Mouse (Mus musculus) neural tube, embryonic 13.5 days (tissue): Measurements from ENCODE around the gene Txnrd3. TPM values are rescaled to one million over a fixed set of nuclear protein-coding genes. Genes with fewer than 3 reads are reported as not detected.

ENCODE experiments used
- ATAC-seq: fragments of 200-750 bp; cut with Nextera tagmentation; 2 replicates; pipeline ENCODE4 v1.8.0; 2017; ENCODE audit warnings: low read depth, mild to moderate bottlenecking, moderate TSS enrichment, moderate library complexity
- H3K27ac ChIP-seq: fragments of 300-500 bp; sonication (generic); replicated peaks from 2 replicates; pipeline ENCODE4 v1.5.1; 2015; ENCODE audit warnings: moderate library complexity, mild to moderate bottlenecking, inconsistent platforms
- H3K27me3 ChIP-seq: fragments of 300-500 bp; sonication (generic); 2 replicates; pipeline ENCODE4 v1.6.1; 2015; ENCODE audit warnings: mild to moderate bottlenecking, inconsistent platforms
- H3K36me3 ChIP-seq: fragments of 300-500 bp; sonication (generic); 2 replicates; pipeline ENCODE4 v1.6.1; 2015; ENCODE audit warnings: mild to moderate bottlenecking, inconsistent platforms
- H3K4me1 ChIP-seq: fragments of 300-500 bp; sonication (generic); replicated peaks from 2 replicates; pipeline ENCODE4 v1.6.1; 2015; ENCODE audit warnings: inconsistent platforms
- H3K4me2 ChIP-seq: fragments of 300-500 bp; sonication (generic); 2 replicates; pipeline ENCODE4 v1.6.1; 2015; ENCODE audit warnings: inconsistent platforms, mild to moderate bottlenecking, moderate library complexity
- H3K4me3 ChIP-seq: fragments of 300-500 bp; sonication (generic); 2 replicates; pipeline ENCODE4 v1.5.1; 2015; ENCODE audit warnings: mild to moderate bottlenecking, inconsistent platforms
- H3K9ac ChIP-seq: fragments of 300-500 bp; sonication (generic); 2 replicates; pipeline ENCODE4 v1.6.1; 2015; ENCODE audit warnings: moderate library complexity, mild to moderate bottlenecking, inconsistent platforms
- H3K9me3 ChIP-seq: fragments of 300-500 bp; sonication (generic); 2 replicates; pipeline ENCODE4 v1.6.1; 2016; ENCODE audit warnings: inconsistent platforms
- WGBS: fragments of 180-500 bp; shearing (Covaris S2); methylation state at CpG from one replicate; pipeline ENCODE4 v1.1.7; 2015; 5-methylcytosine and 5-hydroxymethylcytosine counted together
- polyA plus RNA-seq: library from polyadenylated mRNA; unstranded; fragments of >200 nt; fragmentation: Nextera tagmentation; extraction: Ambion mirVana; gene quantifications from 2 replicates; pipeline ENCODE4 v1.2.1, GENCODE M21; 2015

Txnrd3 gene
- polyA plus RNA-seq, 1 experiment from 2014 or later = 10.1 TPM

GRCm38 (mm10) chr6:89628045-89628785 is 15.6 kb upstream of the Txnrd3 start:
- no peak for ATAC-seq
- H3K27me3 ChIP-seq = peaks cover 2% of the 10 kb centered on the region; the same call in 1 of the 2 replicates
- no peak overlapping the region for H3K4me3 ChIP-seq
- 61% methylated on average over 8 of the region's 8 CpGs for WGBS
- H3K36me3 ChIP-seq = no peaks in the 10 kb centered on the region
- no peak overlapping the region for H3K4me2 ChIP-seq
- no peaks in the 10 kb centered on the region for H3K9me3 ChIP-seq
- peaks cover 10% of the 10 kb centered on the region for H3K4me1 ChIP-seq
- H3K9ac ChIP-seq = no peak overlapping the region
- no peak overlapping the region for H3K27ac ChIP-seq

GRCm38 (mm10) chr6:89631809-89632562 is 11.8 kb upstream of the Txnrd3 start:
- WGBS = 12% methylated on average over 10 of the region's 10 CpGs

GRCm38 (mm10) chr6:89633115-89633514 is 10.7 kb upstream of the Txnrd3 start:
- Histone ChIP-seq H3K9me3 (no peaks in the 10 kb centered on the region), H3K27ac (no peak overlapping the region), H3K4me1 (peaks cover 25% of the 10 kb centered on the region), H3K9ac (no peak overlapping the region; the same call in 1 of the 2 replicates), H3K4me2 (no peak overlapping the region), H3K4me3 (no peak overlapping the region), H3K36me3 (no peaks in the 10 kb centered on the region), H3K27me3 (peaks cover 2% of the 10 kb centered on the region; the same call in 1 of the 2 replicates)
- no peak for ATAC-seq
- 49% methylated on average over 7 of the region's 7 CpGs for WGBS

More at GRCm38 (mm10) chr6:89631809-89632562, 11.8 kb upstream of the Txnrd3 start:
- no peak overlapping the region for H3K4me3 ChIP-seq
- no peaks in the 10 kb centered on the region for H3K9me3 ChIP-seq
- no peak overlapping the region for H3K27ac ChIP-seq
- peaks cover 2% of the 10 kb centered on the region; the same call in 1 of the 2 replicates for H3K27me3 ChIP-seq
- H3K4me2 ChIP-seq = peak overlapping the region; percentile 35
- H3K4me1 ChIP-seq = peaks cover 25% of the 10 kb centered on the region
- H3K9ac ChIP-seq = 0 out of 2 replicates have a peak overlapping the region, but pooled peaks have one; percentile 22
- ATAC-seq = peak; percentile 79
- no peaks in the 10 kb centered on the region for H3K36me3 ChIP-seq

- H3K36me3 ChIP-seq = no peaks in the 10 kb centered on the region
- H3K27ac ChIP-seq = no peak overlapping the region
- WGBS = 45% methylated on average over 8 of the region's 8 CpGs
- no peak overlapping the region for H3K4me2 ChIP-seq
- ATAC-seq = no peak
- no peak overlapping the region for H3K9ac ChIP-seq
- H3K4me1 ChIP-seq = peaks cover 25% of the 10 kb centered on the region
- peaks cover 2% of the 10 kb centered on the region; the same call in 1 of the 2 replicates for H3K27me3 ChIP-seq
- no peak overlapping the region for H3K4me3 ChIP-seq
- no peaks in the 10 kb centered on the region for H3K9me3 ChIP-seq
Observed at GRCm38 (mm10) chr6:89634400-89634799, 9.4 kb upstream of the Txnrd3 start.

GRCm38 (mm10) chr6:89637977-89638376 is 5.8 kb upstream of the Txnrd3 start:
- Histone ChIP-seq H3K9me3 (no peaks in the 10 kb centered on the region), H3K4me3 (no peak overlapping the region), H3K27me3 (no peaks in the 10 kb centered on the region), H3K4me1 (peaks cover 17% of the 10 kb centered on the region), H3K9ac (no peak overlapping the region), H3K36me3 (no peaks in the 10 kb centered on the region), H3K27ac (no peak overlapping the region), H3K4me2 (no peak overlapping the region)
- WGBS = 86% methylated on average over 4 of the region's 4 CpGs
- ATAC-seq = no peak

- WGBS = 38% methylated on average over 2 of the region's 2 CpGs
- no peak for ATAC-seq
- H3K4me1 ChIP-seq = peaks cover 14% of the 10 kb centered on the region
Observed at GRCm38 (mm10) chr6:89639025-89639424, 4.8 kb upstream of the Txnrd3 start.

GRCm38 (mm10) chr6:89644271-89645075 is 685 bp downstream of the Txnrd3 start:
- peak; percentile 95 for ATAC-seq
- Histone ChIP-seq H3K27me3 (no peaks in the 10 kb centered on the region), H3K4me2 (peak overlapping the region; percentile 76), H3K9ac (peak overlapping the region; percentile 75), H3K4me1 (peaks cover 8% of the 10 kb centered on the region; the same call in 1 of the 2 replicates), H3K36me3 (no peaks in the 10 kb centered on the region), H3K9me3 (no peaks in the 10 kb centered on the region), H3K27ac (peak overlapping the region; percentile 87), H3K4me3 (peak overlapping the region; percentile 74)
- WGBS = under 1% methylated on average over 36 of the region's 41 CpGs

More at GRCm38 (mm10) chr6:89639025-89639424, 4.8 kb upstream of the Txnrd3 start:
- no peaks in the 10 kb centered on the region for H3K27me3 ChIP-seq
- H3K9me3 ChIP-seq = no peaks in the 10 kb centered on the region
- H3K4me3 ChIP-seq = no peak overlapping the region
- H3K36me3 ChIP-seq = no peaks in the 10 kb centered on the region
- no peak overlapping the region for H3K27ac ChIP-seq
- no peak overlapping the region for H3K4me2 ChIP-seq
- no peak overlapping the region for H3K9ac ChIP-seq

- 92% methylated on average over 8 of the region's 8 CpGs for WGBS
- Histone ChIP-seq H3K9me3 (no peaks in the 10 kb centered on the region), H3K4me1 (no peaks in the 10 kb centered on the region), H3K9ac (no peak overlapping the region), H3K4me3 (no peak overlapping the region), H3K4me2 (no peak overlapping the region), H3K36me3 (no peaks in the 10 kb centered on the region), H3K27me3 (no peaks in the 10 kb centered on the region), H3K27ac (no peak overlapping the region)
- ATAC-seq = no peak
Observed at GRCm38 (mm10) chr6:89649897-89650296, 6.1 kb downstream of the Txnrd3 start.

- Histone ChIP-seq H3K9me3 (no peaks in the 10 kb centered on the region), H3K9ac (no peak overlapping the region), H3K27me3 (no peaks in the 10 kb centered on the region), H3K27ac (no peak overlapping the region), H3K36me3 (peaks cover 10% of the 10 kb centered on the region; the same call in 1 of the 2 replicates), H3K4me1 (no peaks in the 10 kb centered on the region), H3K4me3 (no peak overlapping the region), H3K4me2 (no peak overlapping the region)
- ATAC-seq = no peak
Observed at GRCm38 (mm10) chr6:89651770-89652169, 8.0 kb downstream of the Txnrd3 start.

- ATAC-seq = no peak
- WGBS = 91% methylated on average over 3 of the region's 3 CpGs
Observed at GRCm38 (mm10) chr6:89655011-89655410, 11.2 kb downstream of the Txnrd3 start.

GRCm38 (mm10) chr6:89658342-89658741 is 14.6 kb downstream of the Txnrd3 start:
- WGBS = 84% methylated on average over 3 of the region's 3 CpGs
- no peaks in the 10 kb centered on the region for H3K27me3 ChIP-seq
- no peak for ATAC-seq

More at GRCm38 (mm10) chr6:89655011-89655410, 11.2 kb downstream of the Txnrd3 start:
- H3K4me3 ChIP-seq = no peak overlapping the region
- H3K36me3 ChIP-seq = peaks cover 10% of the 10 kb centered on the region; the same call in 1 of the 2 replicates
- H3K4me1 ChIP-seq = no peaks in the 10 kb centered on the region
- H3K9me3 ChIP-seq = no peaks in the 10 kb centered on the region
- H3K27me3 ChIP-seq = no peaks in the 10 kb centered on the region
- no peak overlapping the region for H3K4me2 ChIP-seq
- H3K27ac ChIP-seq = no peak overlapping the region
- H3K9ac ChIP-seq = no peak overlapping the region

More at GRCm38 (mm10) chr6:89658342-89658741, 14.6 kb downstream of the Txnrd3 start:
- H3K4me1 ChIP-seq = no peaks in the 10 kb centered on the region
- no peak overlapping the region for H3K4me2 ChIP-seq
- no peak overlapping the region for H3K9ac ChIP-seq
- H3K36me3 ChIP-seq = peaks cover 15% of the 10 kb centered on the region
- no peak overlapping the region for H3K27ac ChIP-seq
- no peak overlapping the region for H3K4me3 ChIP-seq
- no peaks in the 10 kb centered on the region for H3K9me3 ChIP-seq
